Mouse (Mus musculus) hindbrain, embryonic 15.5 days (tissue): Measurements from ENCODE around the gene Zfp428. TPM values are rescaled to one million over a fixed set of nuclear protein-coding genes. Genes with fewer than 3 reads are reported as not detected.

Source experiments
- ATAC-seq: fragments of 200-750 bp; cut with Nextera tagmentation; 2 replicates; pipeline ENCODE4 v1.8.0; 2017; ENCODE audit warnings: low read depth, moderate number of reproducible peaks, moderate TSS enrichment; ENCODE audit not compliant: low FRiP score
- H3K27ac ChIP-seq: fragments of 300-500 bp; sonication (generic); replicated peaks from 2 replicates; pipeline ENCODE4 v1.5.1; 2015; ENCODE audit warnings: mild to moderate bottlenecking, inconsistent platforms
- H3K27me3 ChIP-seq: fragments of 300-500 bp; sonication (generic); 2 replicates; pipeline ENCODE4 v1.6.1; 2015; ENCODE audit warnings: control low read depth, inconsistent platforms
- H3K36me3 ChIP-seq: fragments of 300-500 bp; sonication (generic); 2 replicates; pipeline ENCODE4 v1.6.1; 2015; ENCODE audit warnings: control low read depth, inconsistent platforms
- H3K4me1 ChIP-seq: fragments of 300-500 bp; sonication (generic); replicated peaks from 2 replicates; pipeline ENCODE4 v1.6.1; 2015; ENCODE audit warnings: control low read depth, inconsistent platforms
- H3K4me2 ChIP-seq: fragments of 300-500 bp; sonication (generic); 2 replicates; pipeline ENCODE4 v1.6.1; 2015; ENCODE audit warnings: moderate library complexity, mild to moderate bottlenecking, inconsistent platforms
- H3K4me3 ChIP-seq: fragments of 300-500 bp; sonication (generic); 2 replicates; pipeline ENCODE4 v1.5.1; 2015; ENCODE audit warnings: mild to moderate bottlenecking, inconsistent platforms
- H3K9ac ChIP-seq: fragments of 300-500 bp; sonication (generic); 2 replicates; pipeline ENCODE4 v1.6.1; 2015; ENCODE audit warnings: inconsistent platforms
- H3K9me3 ChIP-seq: fragments of 300-500 bp; sonication (generic); 2 replicates; pipeline ENCODE4 v1.6.1; 2016; ENCODE audit warnings: control low read depth, inconsistent platforms
- WGBS: fragments of 180-500 bp; shearing (Covaris S2); methylation state at CpG from one replicate; pipeline ENCODE4 v1.1.7; 2015; 5-methylcytosine and 5-hydroxymethylcytosine counted together
- polyA plus RNA-seq: library from polyadenylated mRNA; unstranded; fragments of >200 nt; fragmentation: Nextera tagmentation; extraction: Ambion mirVana; gene quantifications from 2 replicates; pipeline ENCODE4 v1.2.1, GENCODE M21; 2015

Zfp428 gene
- polyA plus RNA-seq, 1 experiment from 2014 or later: 307 TPM

DNA sequence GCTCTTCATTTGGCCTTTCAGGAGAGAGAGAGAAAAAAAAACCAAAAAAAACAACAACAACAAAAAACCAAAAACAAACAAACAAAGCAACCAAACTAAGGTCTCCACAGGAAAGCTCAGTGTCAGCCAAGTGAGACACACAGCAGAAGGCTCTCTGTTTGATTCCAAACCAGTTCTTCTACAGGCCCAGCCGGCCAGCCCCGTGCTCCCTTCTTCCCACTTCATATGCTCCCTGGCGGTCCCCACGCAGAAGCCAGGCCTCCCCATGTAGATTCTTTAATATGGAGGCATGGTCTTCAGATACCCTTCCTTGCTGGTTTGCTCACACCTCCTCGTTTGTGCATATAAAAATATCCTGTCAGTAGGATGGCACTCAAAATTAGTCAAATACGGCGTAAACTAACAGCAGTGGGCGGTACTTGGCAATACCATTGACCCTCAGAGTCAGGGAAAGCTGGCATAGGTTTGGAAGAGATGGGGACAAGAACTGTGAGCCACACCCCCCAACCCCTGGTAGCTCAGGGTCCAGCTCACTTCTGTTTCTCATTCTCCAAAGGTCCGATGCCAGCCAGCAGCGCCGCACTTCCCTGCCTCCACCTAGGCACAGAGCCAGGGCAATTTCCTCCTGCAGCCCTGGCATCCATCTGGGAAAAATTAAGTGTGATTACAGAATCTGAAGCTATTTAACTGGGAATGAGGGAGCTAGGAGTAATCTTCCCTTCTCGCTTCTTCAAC is 19.0 kb downstream of the Zfp428 start:
- no peak for ATAC-seq
- no peaks in the 10 kb centered on the region for H3K36me3 ChIP-seq
- no peak overlapping the region for H3K4me3 ChIP-seq
- H3K27me3 ChIP-seq: no peaks in the 10 kb centered on the region
- H3K4me2 ChIP-seq: no peak overlapping the region
- peaks cover 8% of the 10 kb centered on the region for H3K4me1 ChIP-seq
- no peaks in the 10 kb centered on the region for H3K9me3 ChIP-seq
- no peak overlapping the region for H3K27ac ChIP-seq
- WGBS: 80% methylated on average over 12 of the region's 12 CpGs
- no peak overlapping the region for H3K9ac ChIP-seq

DNA sequence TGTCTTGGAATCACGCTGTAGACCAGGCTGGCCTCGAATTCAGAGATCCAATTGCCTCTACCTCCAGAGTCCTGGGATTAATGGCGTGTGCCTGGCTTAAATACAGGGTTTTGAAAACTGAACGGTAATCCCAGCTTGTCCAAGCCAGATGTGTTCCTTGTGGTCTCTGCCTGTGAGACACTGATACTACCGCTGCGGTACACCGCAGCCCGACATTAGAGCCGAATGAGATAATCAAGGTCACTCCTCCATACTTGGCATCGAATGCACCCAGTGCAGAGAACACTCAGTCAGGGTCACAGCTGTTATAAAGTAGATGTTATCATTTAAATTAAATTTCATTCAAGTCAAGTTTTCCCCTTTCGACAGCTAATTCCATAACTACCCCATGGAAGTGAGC is 22.1 kb downstream of the Zfp428 start:
- Histone ChIP-seq H3K9ac (no peak overlapping the region), H3K27ac (no peak overlapping the region), H3K27me3 (no peaks in the 10 kb centered on the region), H3K36me3 (peaks cover 7% of the 10 kb centered on the region; the same call in 1 of the 2 replicates), H3K4me3 (no peak overlapping the region), H3K9me3 (no peaks in the 10 kb centered on the region), H3K4me1 (peaks cover 33% of the 10 kb centered on the region), H3K4me2 (no peak overlapping the region)
- WGBS: 92% methylated on average over 11 of the region's 11 CpGs
- no peak for ATAC-seq

DNA sequence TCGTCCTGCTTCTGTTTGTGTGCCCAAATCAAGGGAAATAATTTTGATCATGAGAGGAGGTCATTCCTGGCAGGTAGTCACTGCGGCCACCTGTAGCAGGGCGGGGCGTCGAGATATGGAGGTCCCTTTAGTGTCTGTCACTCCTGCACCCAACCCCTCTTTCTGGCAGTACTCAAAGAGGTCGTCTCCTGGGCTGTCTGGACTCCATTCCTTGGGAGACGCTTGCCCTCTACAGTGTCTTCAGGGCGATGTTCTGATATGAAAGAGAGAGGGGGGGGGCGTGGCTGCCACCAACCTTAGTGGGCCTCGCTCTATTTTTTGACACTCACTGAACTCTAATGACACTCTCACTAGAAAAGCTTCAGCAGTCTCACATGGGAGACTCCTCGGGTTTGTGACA is 22.8 kb downstream of the Zfp428 start:
- no peaks in the 10 kb centered on the region for H3K9me3 ChIP-seq
- H3K27me3 ChIP-seq: no peaks in the 10 kb centered on the region
- H3K4me2 ChIP-seq: peak overlapping the region; percentile 90
- H3K4me1 ChIP-seq: peaks cover 40% of the 10 kb centered on the region
- peak; percentile 0; the same call in 1 of the 2 replicates for ATAC-seq
- WGBS: 62% methylated on average over 11 of the region's 11 CpGs
- peak overlapping the region; percentile 95 for H3K27ac ChIP-seq
- peak overlapping the region; percentile 77 for H3K9ac ChIP-seq
- peak overlapping the region; percentile 51 for H3K4me3 ChIP-seq
- H3K36me3 ChIP-seq: peaks cover 12% of the 10 kb centered on the region; the same call in 1 of the 2 replicates

DNA sequence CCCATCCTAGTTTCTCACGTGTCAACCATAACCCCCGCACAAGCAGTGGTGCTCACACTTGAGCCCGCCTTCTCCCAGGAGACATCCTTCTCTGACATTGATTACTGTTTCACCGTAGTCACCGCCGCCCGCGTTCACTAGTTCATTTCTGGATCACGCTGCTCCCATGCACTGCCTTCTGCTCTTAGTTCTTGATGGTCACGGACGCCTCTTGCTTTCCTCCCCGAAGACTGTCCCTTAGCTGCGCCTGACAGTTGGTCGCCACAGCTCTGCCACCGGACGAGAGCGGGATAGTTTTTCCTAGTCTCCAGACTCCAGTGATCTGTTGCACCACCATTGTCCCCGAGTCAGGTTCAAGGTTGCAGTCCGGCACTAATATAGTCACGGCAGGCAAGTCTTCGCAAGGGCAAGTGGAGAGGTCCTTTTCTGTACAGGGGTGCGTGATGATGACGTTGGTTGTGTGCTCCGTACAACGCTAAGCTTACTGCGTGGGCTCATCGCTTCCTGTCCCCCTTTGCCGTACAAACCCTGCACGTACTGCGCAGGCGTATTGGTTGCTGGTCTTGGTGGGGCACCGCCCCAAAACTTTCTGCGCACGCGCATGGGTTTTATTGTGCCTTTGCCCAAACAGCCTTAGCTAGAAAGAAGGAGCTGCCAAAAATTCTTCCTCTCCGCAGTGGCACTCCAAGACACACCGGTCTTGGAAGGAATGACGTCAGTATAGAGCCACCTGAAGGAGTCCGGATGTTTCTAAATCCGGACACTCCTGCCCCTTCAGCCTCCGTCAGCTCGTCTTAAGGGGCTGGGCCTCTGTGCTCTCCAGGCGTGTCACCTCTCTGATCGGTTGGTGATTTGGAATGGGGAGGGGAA is 23.5 kb downstream of the Zfp428 start, which contains the start of gene Irgq:
Gene Irgq (plus strand): TSS at position 628 of the 870 bp plus-strand sequence.
- peaks cover 45% of the 10 kb centered on the region for H3K4me1 ChIP-seq
- no peaks in the 10 kb centered on the region for H3K9me3 ChIP-seq
- H3K27me3 ChIP-seq: no peaks in the 10 kb centered on the region
- under 1% methylated on average over 44 of the region's 44 CpGs for WGBS
- H3K27ac ChIP-seq: peak within 1 kb of the TSS; percentile 95
- ATAC-seq: peak; percentile 95
- H3K4me2 ChIP-seq: peak within 1 kb of the TSS; percentile 90
- peak within 1 kb of the TSS; percentile 51 for H3K4me3 ChIP-seq
- H3K36me3 ChIP-seq: peaks cover 18% of the 10 kb centered on the region; the same call in 1 of the 2 replicates
- H3K9ac ChIP-seq: peak within 1 kb of the TSS; percentile 84

DNA sequence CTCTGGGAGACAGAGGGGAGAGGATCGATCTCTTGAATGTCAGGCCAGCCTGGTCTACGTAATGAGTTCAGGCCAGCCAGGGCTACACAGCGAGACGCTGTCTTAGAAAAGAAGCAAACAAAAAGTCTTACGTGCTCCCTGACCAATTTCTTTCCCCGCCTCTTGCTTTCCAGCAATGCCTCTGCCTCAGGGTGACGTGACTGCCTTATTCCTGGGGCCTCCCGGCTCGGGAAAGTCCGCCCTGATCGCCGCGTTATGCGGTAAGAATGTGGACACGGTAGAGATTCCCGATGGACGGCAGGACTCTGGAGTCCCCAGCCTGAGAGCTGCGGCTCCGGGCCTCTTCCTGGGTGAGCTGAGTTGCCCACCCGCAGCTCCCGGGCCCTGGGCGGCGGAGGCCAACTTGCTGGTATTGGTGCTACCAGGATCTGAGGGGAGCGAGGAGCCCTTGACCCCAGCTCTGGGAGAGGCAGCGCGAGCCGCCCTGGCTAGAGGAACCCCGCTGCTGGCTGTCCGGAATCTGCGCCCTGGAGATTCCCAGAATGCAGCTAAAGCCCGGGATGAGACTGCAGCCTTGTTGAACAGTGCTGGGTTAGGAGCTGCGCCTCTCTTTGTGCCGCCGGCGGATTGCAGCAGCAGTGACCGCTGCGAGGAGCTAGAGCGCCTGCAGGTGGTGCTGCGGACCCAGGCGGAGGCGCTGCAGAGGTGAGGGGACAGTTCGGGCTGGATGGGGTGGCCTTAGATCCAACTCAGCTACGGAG is 24.6 kb downstream of the Zfp428 start:
- Histone ChIP-seq H3K4me1 (peaks cover 45% of the 10 kb centered on the region), H3K27me3 (no peaks in the 10 kb centered on the region)
- under 1% methylated on average over 43 of the region's 43 CpGs for WGBS

DNA sequence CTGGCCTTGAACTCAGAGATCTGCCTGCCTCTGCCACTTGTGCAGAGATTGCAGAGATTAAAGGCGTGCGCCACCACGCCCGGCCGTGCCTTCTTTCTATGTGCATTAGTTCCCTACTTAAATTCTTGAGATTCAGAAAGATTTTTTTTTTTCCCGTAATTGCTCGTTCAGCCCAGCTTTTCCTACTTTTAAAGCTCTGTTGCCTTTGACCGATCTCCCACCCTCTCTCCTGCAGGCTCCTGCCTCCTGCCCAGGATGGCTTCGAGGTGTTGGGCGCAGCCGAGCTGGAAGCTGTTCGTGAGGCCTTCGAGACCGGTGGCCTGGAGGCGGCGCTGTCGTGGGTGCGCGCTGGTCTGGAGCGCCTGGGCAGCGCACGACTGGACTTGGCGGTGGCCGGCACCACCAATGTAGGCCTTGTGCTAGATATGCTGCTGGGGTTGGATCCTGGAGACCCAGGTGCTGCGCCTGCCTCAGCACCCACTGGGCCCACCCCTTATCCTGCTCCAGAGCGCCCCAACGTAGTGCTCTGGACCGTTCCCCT is 26.3 kb downstream of the Zfp428 start:
- no peak overlapping the region for H3K27ac ChIP-seq
- WGBS: 60% methylated on average over 28 of the region's 28 CpGs
- ATAC-seq: no peak
- peaks cover 45% of the 10 kb centered on the region for H3K4me1 ChIP-seq
- peaks cover 25% of the 10 kb centered on the region for H3K36me3 ChIP-seq
- no peak overlapping the region for H3K4me2 ChIP-seq
- no peak overlapping the region for H3K4me3 ChIP-seq
- no peaks in the 10 kb centered on the region for H3K9me3 ChIP-seq
- H3K27me3 ChIP-seq: no peaks in the 10 kb centered on the region
- no peak overlapping the region for H3K9ac ChIP-seq

More for the DNA sequence above, 24.6 kb downstream of the Zfp428 start:
- Histone ChIP-seq H3K4me3 (peak overlapping the region; percentile 51), H3K36me3 (peaks cover 25% of the 10 kb centered on the region), H3K9me3 (no peaks in the 10 kb centered on the region), H3K27ac (peak overlapping the region; percentile 95), H3K4me2 (peak overlapping the region; percentile 90), H3K9ac (peak overlapping the region; percentile 84)
- ATAC-seq: peak; percentile 52

DNA sequence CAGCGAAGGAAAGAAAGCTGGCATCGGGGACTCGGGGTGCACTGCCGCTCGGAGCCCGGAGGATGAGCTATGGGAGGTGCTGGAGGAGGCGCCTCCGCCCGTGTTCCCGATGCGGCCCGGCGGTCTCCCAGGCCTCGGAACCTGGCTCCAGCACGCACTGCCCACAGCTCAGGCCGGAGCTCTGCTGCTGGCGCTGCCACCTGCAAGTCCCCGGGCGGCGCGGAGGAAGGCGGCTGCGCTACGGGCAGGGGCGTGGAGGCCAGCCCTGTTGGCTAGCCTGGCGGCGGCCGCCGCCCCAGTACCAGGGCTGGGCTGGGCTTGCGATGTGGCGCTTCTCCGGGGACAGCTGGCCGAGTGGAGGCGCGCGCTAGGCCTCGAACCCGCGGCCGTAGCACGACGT is 27.0 kb downstream of the Zfp428 start:
- Histone ChIP-seq H3K4me3 (0 out of 2 replicates have a peak overlapping the region, but pooled peaks have one; percentile 5), H3K27ac (no peak overlapping the region), H3K36me3 (peaks cover 25% of the 10 kb centered on the region), H3K27me3 (no peaks in the 10 kb centered on the region), H3K4me1 (peaks cover 45% of the 10 kb centered on the region), H3K9ac (0 out of 2 replicates have a peak overlapping the region, but pooled peaks have one; percentile 1), H3K4me2 (peak overlapping the region; percentile 29; the same call in 1 of the 2 replicates), H3K9me3 (no peaks in the 10 kb centered on the region)
- WGBS: 25% methylated on average over 41 of the region's 42 CpGs
- ATAC-seq: no peak

DNA sequence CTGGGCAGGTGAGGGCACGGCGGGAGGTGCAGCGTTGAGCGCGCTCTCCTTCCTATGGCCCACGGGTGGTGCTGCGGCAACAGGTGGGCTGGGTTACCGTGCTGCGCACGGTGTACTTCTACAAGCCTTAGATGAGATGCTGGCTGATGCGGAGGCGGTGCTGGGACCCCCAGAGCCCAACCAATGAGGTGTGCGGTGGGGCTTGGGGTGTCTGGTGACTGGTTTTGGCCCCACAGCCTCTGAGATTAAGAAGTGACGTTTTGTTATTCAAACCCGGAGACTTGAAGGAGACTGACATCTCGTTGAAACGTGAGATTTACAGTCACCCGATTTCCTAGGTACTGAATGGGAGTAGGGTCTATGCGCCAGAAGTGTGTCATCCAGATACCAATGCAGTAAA is 27.5 kb downstream of the Zfp428 start:
- 34% methylated on average over 19 of the region's 19 CpGs for WGBS
- H3K27me3 ChIP-seq: no peaks in the 10 kb centered on the region
- ATAC-seq: no peak
- H3K9ac ChIP-seq: no peak overlapping the region
- H3K4me1 ChIP-seq: peaks cover 43% of the 10 kb centered on the region
- H3K27ac ChIP-seq: no peak overlapping the region
- no peak overlapping the region for H3K4me3 ChIP-seq
- H3K9me3 ChIP-seq: no peaks in the 10 kb centered on the region
- H3K36me3 ChIP-seq: peaks cover 25% of the 10 kb centered on the region
- peak overlapping the region; percentile 29; the same call in 1 of the 2 replicates for H3K4me2 ChIP-seq

DNA sequence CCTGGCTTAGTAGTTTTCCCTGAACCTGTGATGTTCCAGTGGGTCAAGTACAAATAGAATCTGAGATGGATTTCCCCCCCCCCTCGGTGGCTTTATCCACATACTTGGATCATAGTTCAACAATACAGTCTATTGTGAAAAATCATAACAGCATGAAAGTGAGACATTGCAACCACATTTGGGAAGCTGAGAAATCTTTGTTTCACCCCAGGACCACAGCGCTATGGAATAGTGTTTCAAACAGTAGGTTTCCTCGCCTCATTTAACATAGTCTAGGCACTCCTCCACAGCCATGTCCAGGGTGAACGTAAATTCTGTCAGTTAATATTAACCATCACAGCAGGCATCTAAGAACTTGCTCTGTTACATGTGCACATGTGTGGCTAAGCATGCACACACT is 30.3 kb downstream of the Zfp428 start:
- Histone ChIP-seq H3K9me3 (no peaks in the 10 kb centered on the region), H3K36me3 (peaks cover 25% of the 10 kb centered on the region), H3K4me3 (no peak overlapping the region), H3K4me2 (no peak overlapping the region), H3K27me3 (no peaks in the 10 kb centered on the region), H3K27ac (no peak overlapping the region), H3K9ac (no peak overlapping the region), H3K4me1 (peaks cover 28% of the 10 kb centered on the region)
- ATAC-seq: no peak
- 59% methylated on average over 4 of the region's 4 CpGs for WGBS

DNA sequence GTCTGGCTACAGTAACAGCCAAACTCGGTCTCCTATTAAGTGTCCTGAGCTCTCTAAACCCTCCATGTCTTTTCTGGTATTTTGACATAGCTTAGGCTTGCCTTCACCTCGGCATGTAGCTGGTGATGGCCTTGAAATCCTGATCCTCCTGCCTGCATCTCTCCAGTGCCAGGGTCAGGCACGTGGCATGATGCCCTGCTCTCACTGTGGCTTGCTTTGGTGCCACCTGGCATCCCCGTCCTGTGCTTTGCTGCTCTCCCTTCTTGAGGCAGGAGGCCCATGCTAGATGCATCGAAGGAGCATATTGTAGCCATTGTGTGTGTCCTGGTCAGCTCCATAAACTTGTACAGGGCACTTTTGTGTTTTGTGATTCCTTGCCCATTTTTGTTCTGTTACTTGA is 30.8 kb downstream of the Zfp428 start:
- Histone ChIP-seq H3K36me3 (peaks cover 25% of the 10 kb centered on the region), H3K4me3 (no peak overlapping the region), H3K9ac (no peak overlapping the region), H3K27me3 (no peaks in the 10 kb centered on the region), H3K4me2 (no peak overlapping the region), H3K4me1 (peaks cover 23% of the 10 kb centered on the region), H3K27ac (no peak overlapping the region), H3K9me3 (no peaks in the 10 kb centered on the region)
- WGBS: 79% methylated on average over 5 of the region's 5 CpGs
- no peak for ATAC-seq

DNA sequence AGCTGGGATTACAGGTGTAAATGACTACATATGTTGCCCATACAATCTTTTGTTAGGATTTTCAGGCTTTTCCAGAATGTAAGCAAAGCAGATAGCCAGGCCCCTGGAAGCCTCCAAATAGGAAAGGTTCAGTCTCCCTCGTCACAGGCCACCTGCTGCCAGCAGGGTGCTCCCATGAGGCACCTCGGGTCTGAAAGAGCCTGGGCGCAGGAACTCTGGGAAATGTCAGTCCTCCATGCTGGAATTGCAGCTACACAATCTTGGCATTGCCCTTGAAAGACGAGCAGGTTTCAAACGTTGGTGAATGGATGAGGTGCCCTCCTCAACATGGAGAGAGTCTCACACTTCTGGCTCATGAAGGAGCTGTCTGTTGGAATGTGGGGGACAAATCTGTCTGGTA is 31.3 kb downstream of the Zfp428 start:
- H3K4me3 ChIP-seq: no peak overlapping the region
- no peaks in the 10 kb centered on the region for H3K9me3 ChIP-seq
- H3K36me3 ChIP-seq: peaks cover 25% of the 10 kb centered on the region
- WGBS: 32% methylated on average over 5 of the region's 5 CpGs
- H3K27ac ChIP-seq: no peak overlapping the region
- peaks cover 19% of the 10 kb centered on the region for H3K4me1 ChIP-seq
- no peaks in the 10 kb centered on the region for H3K27me3 ChIP-seq
- H3K9ac ChIP-seq: no peak overlapping the region
- ATAC-seq: no peak
- H3K4me2 ChIP-seq: no peak overlapping the region
